Mouse (Mus musculus) CH12.LX (cell line): ENCODE results near the gene Als2cr12.

Experiments used
- E2F4 ChIP-seq: IDR thresholded peaks from 2 replicates; pipeline ENCODE4 v1.6.1; 2011; ENCODE audit warnings: low read depth, low read length, improper control_type of control experiment; ENCODE audit not compliant: insufficient replicate concordance
- EP300 ChIP-seq: IDR thresholded peaks from 2 replicates; pipeline ENCODE4 v1.6.1; 2011; ENCODE audit warnings: low read length, improper control_type of control experiment
- JUND ChIP-seq: conservative IDR thresholded peaks from 2 replicates; pipeline ENCODE4 v1.6.1; 2011; ENCODE audit warnings: low read depth, low read length, improper control_type of control experiment
- PAX5 ChIP-seq: IDR thresholded peaks from 2 replicates; pipeline ENCODE4 v1.6.1; 2012; ENCODE audit warnings: low read length, inconsistent platforms, mixed read lengths
- POLR2A ChIP-seq: IDR thresholded peaks from 2 replicates; pipeline ENCODE4 v1.6.1; 2011; ENCODE audit warnings: low read depth, mild to moderate bottlenecking, improper control_type of control experiment, low read length

DNA sequence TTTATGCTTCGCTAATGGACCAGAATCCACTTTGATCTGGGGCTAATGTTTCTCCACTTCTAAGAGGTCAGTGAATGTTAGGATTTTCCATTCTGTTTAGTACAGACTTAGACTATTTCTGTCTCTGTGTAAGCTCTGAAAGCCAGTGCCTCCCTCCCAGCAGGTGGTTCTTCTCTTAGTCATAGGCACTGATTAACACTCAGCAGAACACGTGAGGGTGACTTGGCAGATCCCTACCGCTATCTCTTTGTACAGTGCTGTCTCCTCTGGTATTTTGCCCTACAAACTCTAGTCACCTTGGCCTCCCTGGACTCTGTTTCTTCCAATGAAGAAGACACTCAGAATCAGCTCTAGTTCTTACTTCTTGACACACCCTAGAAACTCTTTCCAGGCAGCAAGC, 81.4 kb downstream of the Als2cr12 start:
- TF ChIP-seq JUND: no peak
- TF ChIP-seq EP300: 0 out of 2 replicates have a peak, but pooled peaks have one; percentile 15
- no peak for TF ChIP-seq PAX5
- TF ChIP-seq POLR2A: no peak
- TF ChIP-seq E2F4: no peak
